Mouse (Mus musculus) adrenal gland, adult 2 months (tissue): ENCODE results near the gene Angel1. TPM values are rescaled to one million over a fixed set of nuclear protein-coding genes. Genes with fewer than 3 reads are reported as not detected.

Experiments used
- DNase-seq: peaks from one replicate; pipeline ENCODE4 v3.0.0; 2021
- long read RNA-seq: library from polyadenylated mRNA; stranded (forward); transcript quantifications from one replicate; pipeline ENCODE4 v2.0.0, GENCODE M21; 2021
- polyA plus RNA-seq: library from polyadenylated mRNA; depleted of rRNA; stranded (reverse); fragments of >200 nt; gene quantifications from 2 replicates; pipeline ENCODE4 v1.2.3, GENCODE M21; 2012; rRNA removed
- total RNA-seq, 2 experiments: library from RNA; stranded (reverse); gene quantifications; 2 replicates each; pipeline ENCODE4 v1.2.3; 2021

Angel1 gene
- total RNA-seq: 1 to 10 TPM; 2.3 to 5.1 TPM
- 2.7 and 3.7 TPM in 2 replicates for polyA plus RNA-seq
- long read RNA-seq: 0 reads

- DNase-seq: peak; percentile 97
Observed at GRCm38 (mm10) chr12:86726120-86726640, at the start of gene Angel1. Angel1 (minus strand) TSS chr12:86726460.

GRCm38 (mm10) chr12:86775561-86776280 is 49.5 kb upstream of the Angel1 start:
- DNase-seq: peak; percentile 48

GRCm38 (mm10) chr12:86772551-86772950 is 46.3 kb upstream of the Angel1 start:
- no peak for DNase-seq

GRCm38 (mm10) chr12:86771823-86772427 is 45.7 kb upstream of the Angel1 start:
- peak; percentile 90 for DNase-seq

- DNase-seq: no peak
Observed at GRCm38 (mm10) chr12:86770927-86771326, 44.7 kb upstream of the Angel1 start.

GRCm38 (mm10) chr12:86770261-86770670 is 44.0 kb upstream of the Angel1 start:
- peak; percentile 78 for DNase-seq

- DNase-seq: no peak
Observed at GRCm38 (mm10) chr12:86769819-86770218, 43.6 kb upstream of the Angel1 start.

- peak; percentile 83 for DNase-seq
Observed at GRCm38 (mm10) chr12:86768986-86769580, 42.8 kb upstream of the Angel1 start.

- DNase-seq: peak; percentile 38
Observed at GRCm38 (mm10) chr12:86767868-86768631, 41.8 kb upstream of the Angel1 start.

- no peak for DNase-seq
Observed at GRCm38 (mm10) chr12:86766467-86766866, 40.2 kb upstream of the Angel1 start.

GRCm38 (mm10) chr12:86764060-86764459 is 37.8 kb upstream of the Angel1 start:
- DNase-seq: no peak

- DNase-seq: no peak
Observed at GRCm38 (mm10) chr12:86761036-86761435, 34.8 kb upstream of the Angel1 start.

- no peak for DNase-seq
Observed at GRCm38 (mm10) chr12:86734319-86734810, 8.1 kb upstream of the Angel1 start, which contains the start of gene Lrrc74a. Lrrc74a (plus strand) TSS chr12:86734369.

GRCm38 (mm10) chr12:86725706-86726105 is 554 bp downstream of the Angel1 start:
- DNase-seq: no peak

GRCm38 (mm10) chr12:86724300-86724699 is 2.0 kb downstream of the Angel1 start:
- no peak for DNase-seq

GRCm38 (mm10) chr12:86721453-86721852 is 4.8 kb downstream of the Angel1 start:
- no peak for DNase-seq

- no peak for DNase-seq
Observed at GRCm38 (mm10) chr12:86719961-86720639, 6.2 kb downstream of the Angel1 start.

GRCm38 (mm10) chr12:86716962-86717361 is 9.3 kb downstream of the Angel1 start:
- no peak for DNase-seq

GRCm38 (mm10) chr12:86715401-86715800 is 10.9 kb downstream of the Angel1 start:
- DNase-seq: peak; percentile 72

- no peak for DNase-seq
Observed at GRCm38 (mm10) chr12:86714026-86714425, 12.2 kb downstream of the Angel1 start.

- DNase-seq: no peak
Observed at GRCm38 (mm10) chr12:86705843-86706242, 20.4 kb downstream of the Angel1 start.
